Mouse (Mus musculus): ENCODE measurements around the gene Gm17026.
"Not testable (repeated sequence)": the region's sequence is repeated elsewhere in the genome, so short reads cannot be mapped to it uniquely, and the experiment has no call there.

- not testable (repeated sequence) for TF ChIP-seq TAL1, GATA1 (IDR thresholded peaks at IDR 0.05; ENCODE audit: low read length)
Observed at GRCm38 (mm10) chr14:42216766-42217537, 42.9 kb downstream of the Gm17026 start.
